Mouse (Mus musculus) monocyte, adult 2 months (primary cell): ENCODE data around the gene Krtap3-1.

ENCODE experiments used
- DNase-seq, 2 experiments: peaks; one replicate each; pipeline ENCODE4 v3.0.0; 2022; ENCODE audit warnings: low spot score in 2 of 2, low read depth in 1 of 2

Krtap3-1 gene

DNA sequence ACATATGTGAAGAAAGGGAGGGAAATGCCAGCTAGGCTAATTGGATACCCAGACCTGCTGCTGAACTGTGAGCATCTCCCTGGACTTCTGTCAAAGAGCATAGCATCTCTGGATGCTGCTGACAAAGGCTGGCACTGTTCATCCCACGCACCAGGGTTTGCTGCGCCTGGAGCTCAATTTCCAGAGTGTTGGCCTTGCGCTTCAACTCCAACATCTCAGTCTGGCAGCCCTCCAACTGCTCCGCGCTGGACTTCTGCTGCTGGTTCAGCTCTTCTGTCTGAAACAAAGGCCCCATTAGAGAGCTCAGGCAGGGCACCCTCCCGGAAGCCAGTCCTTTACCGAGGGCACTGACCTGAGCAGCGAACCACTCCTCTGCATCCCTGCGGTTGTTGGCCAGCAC is 26.7 kb downstream of the Krtap3-1 start:
- no peak for DNase-seq

GRCm38 (mm10) chr11:99521288-99521860 is 45.1 kb downstream of the Krtap3-1 start, which contains the start of gene Krt39:
Krt39 (minus strand) TSS chr11:99521338.
- no peak for DNase-seq
